Mouse (Mus musculus) limb, embryonic 15.5 days (tissue): ENCODE data around the gene Enkur. TPM values are rescaled to one million over a fixed set of nuclear protein-coding genes. Genes with fewer than 3 reads are reported as not detected.

Source experiments
- polyA plus RNA-seq: library from polyadenylated mRNA; unstranded; fragments of >200 nt; fragmentation: Nextera tagmentation; extraction: Ambion mirVana; gene quantifications from 2 replicates; pipeline ENCODE4 v1.2.1, GENCODE M21; 2015

The Enkur gene
- polyA plus RNA-seq, 1 experiment from 2014 or later: 0.65 TPM

Other genes with a start within 250 kb of the Enkur start
- gene Arhgap21, start 236.5 kb downstream of the Enkur start, polyA plus RNA-seq: 8.3 and 9.0 TPM in 2 replicates
- 5.6 TPM in 2 replicates for gene Thnsl1, start 359 bp upstream of the Enkur start, polyA plus RNA-seq
- 0.04 and 0.05 TPM in 2 replicates for gene Gpr158, start 162.2 kb upstream of the Enkur start, polyA plus RNA-seq